Mouse (Mus musculus) neutrophil, adult 5-6 weeks (primary cell): ENCODE results near the gene Actn4. TPM values are rescaled to one million over a fixed set of nuclear protein-coding genes. Genes with fewer than 3 reads are reported as not detected.

Source experiments
- ATAC-seq: fragments of 151-379, 151-347 bp; 2 replicates; pipeline ENCODE4 v1.8.0; 2017; ENCODE audit warnings: mild to moderate bottlenecking, moderate TSS enrichment; ENCODE audit not compliant: insufficient number of reproducible peaks, poor library complexity, low FRiP score, severe bottlenecking; ENCODE audit errors: extremely low read depth
- total RNA-seq: library from RNA; stranded (forward); fragments of 200-1000 nt; gene quantifications from 2 replicates; pipeline ENCODE4 v1.2.3, GENCODE M21; 2017

Gene Actn4
- total RNA-seq, 1 experiment from 2014 or later = 36.4 TPM

- ATAC-seq = no peak
These were observed 91.1 kb downstream of the Actn4 start for GRCm38 (mm10) chr7:28870901-28871664.

- ATAC-seq = peak; percentile 68
These were observed 94.4 kb downstream of the Actn4 start for GRCm38 (mm10) chr7:28867508-28868340.

- ATAC-seq = no peak
These were observed 95.2 kb downstream of the Actn4 start for GRCm38 (mm10) chr7:28866769-28867507.

GRCm38 (mm10) chr7:28865481-28866300 is 96.4 kb downstream of the Actn4 start:
- ATAC-seq = peak; percentile 86

- ATAC-seq = no peak
These were observed 97.8 kb downstream of the Actn4 start for GRCm38 (mm10) chr7:28864288-28864750.

- ATAC-seq = no peak
These were observed 98.6 kb downstream of the Actn4 start, which contains the start of gene Lgals7 for GRCm38 (mm10) chr7:28863540-28863939. Gene Lgals7, plus strand, starts transcription at chr7:28863853.

- no peak for ATAC-seq
These were observed 99.2 kb downstream of the Actn4 start for GRCm38 (mm10) chr7:28862817-28863499.

- no peak for ATAC-seq
These were observed 101.2 kb downstream of the Actn4 start for GRCm38 (mm10) chr7:28860898-28861297.

- no peak for ATAC-seq
These were observed 102.2 kb downstream of the Actn4 start for GRCm38 (mm10) chr7:28859953-28860352.

- no peak for ATAC-seq
These were observed 111.5 kb downstream of the Actn4 start for GRCm38 (mm10) chr7:28850642-28851041.

GRCm38 (mm10) chr7:28849700-28850236 is 112.4 kb downstream of the Actn4 start:
- ATAC-seq = no peak

GRCm38 (mm10) chr7:28847273-28847672 is 114.9 kb downstream of the Actn4 start:
- no peak for ATAC-seq

Other genes starting within 250 kb of the Actn4 start
- 0.61 and 0.81 TPM in 2 replicates for gene Fbxo17, start 245.5 kb downstream of the Actn4 start, total RNA-seq
- gene Mrps12, start 220.5 kb downstream of the Actn4 start, total RNA-seq = 18.0 and 19.4 TPM in 2 replicates
- gene Sars2, start 220.3 kb downstream of the Actn4 start, total RNA-seq = 5.9 and 6.1 TPM in 2 replicates
- gene Ccer2, start 206.2 kb downstream of the Actn4 start, total RNA-seq = not detected in 2 replicates
- gene Sirt2, start 195.6 kb downstream of the Actn4 start, total RNA-seq = 39.3 and 45.8 TPM in 2 replicates
- gene Nfkbib, start 194.8 kb downstream of the Actn4 start, total RNA-seq = 23.5 and 24.3 TPM in 2 replicates
- 95.7 and 108 TPM in 2 replicates for gene Rinl, start 173.4 kb downstream of the Actn4 start, total RNA-seq
- gene Hnrnpl, start 153.8 kb downstream of the Actn4 start, total RNA-seq = 300 and 326 TPM in 2 replicates
- 43.8 and 45.0 TPM in 2 replicates for gene Ech1, start 137.1 kb downstream of the Actn4 start, total RNA-seq
- 25.1 and 34.3 TPM in 2 replicates for gene Lgals4, start 128.5 kb downstream of the Actn4 start, total RNA-seq
- gene Lgals7, start 98.5 kb downstream of the Actn4 start, total RNA-seq = not detected in 2 replicates
- gene Capn12, start 80.9 kb downstream of the Actn4 start, total RNA-seq = 0.25 TPM in 1 of 2 replicates, not detected in the other
- 191 and 195 TPM in 2 replicates for gene Eif3k, start 19.5 kb upstream of the Actn4 start, total RNA-seq
- gene Map4k1, start 19.7 kb upstream of the Actn4 start, total RNA-seq = 132 and 154 TPM in 2 replicates
- gene Ryr1, start 162.8 kb upstream of the Actn4 start, total RNA-seq = 0.61 and 1.0 TPM in 2 replicates
- gene Rasgrp4, start 172.5 kb upstream of the Actn4 start, total RNA-seq = 108 and 138 TPM in 2 replicates
- 23.3 and 26.8 TPM in 2 replicates for gene Fam98c, start 193.9 kb upstream of the Actn4 start, total RNA-seq
- gene Ggn, start 207.9 kb upstream of the Actn4 start, total RNA-seq = 0.47 TPM in 1 of 2 replicates, not detected in the other
- gene Spred3, start 208.1 kb upstream of the Actn4 start, total RNA-seq = 0.58 and 0.98 TPM in 2 replicates
- gene Psmd8, start 218.4 kb upstream of the Actn4 start, total RNA-seq = 122 and 123 TPM in 2 replicates